Mouse (Mus musculus) spleen, adult 2 months (tissue): Measurements from ENCODE around the gene Efs.

Experiments used
- CTCF ChIP-seq: fragments of 200-500 bp; IDR thresholded peaks from 2 replicates; pipeline ENCODE4 v1.5.1; 2011; ENCODE audit warnings: mild to moderate bottlenecking, inconsistent platforms; ENCODE audit not compliant: insufficient read depth, insufficient read length, insufficient replicate concordance; ENCODE audit errors: extremely low read depth
- POLR2A ChIP-seq: fragments of 200-500 bp; IDR thresholded peaks from 2 replicates; pipeline ENCODE4 v1.6.1; 2011; ENCODE audit warnings: low read depth, low read length, inconsistent platforms

DNA sequence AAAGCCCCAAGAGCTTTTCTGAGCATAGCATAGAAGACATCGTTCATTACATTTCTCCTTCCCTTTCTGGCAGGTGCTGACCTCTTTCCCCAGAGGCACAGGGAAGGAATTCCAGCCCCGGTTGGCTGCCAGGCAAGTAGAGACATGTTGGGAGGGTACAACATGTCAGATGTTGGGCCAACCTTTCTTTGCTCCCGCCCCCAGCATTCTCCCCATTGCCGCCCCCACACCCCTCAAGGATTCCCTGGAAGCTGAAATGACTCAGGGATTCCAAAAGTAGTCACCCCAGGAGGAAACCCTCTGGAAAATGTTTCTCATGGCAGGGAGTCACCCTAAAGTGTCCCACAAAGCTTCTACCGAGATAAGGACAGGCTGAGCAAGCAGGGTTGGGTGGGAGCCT, 3.9 kb upstream of the Efs start:
- no peak for TF ChIP-seq CTCF
- TF ChIP-seq POLR2A = no peak
